Mouse (Mus musculus): ENCODE results near the gene Pcyt2. TPM values are rescaled to one million over a fixed set of nuclear protein-coding genes. Genes with fewer than 3 reads are reported as not detected.
"Not testable (repeated sequence)": the region's sequence is repeated elsewhere in the genome, so short reads cannot be mapped to it uniquely, and the experiment has no call there.

The Pcyt2 gene
- polyA plus RNA-seq, 1 experiment from 2014 or later = 217 TPM

DNA sequence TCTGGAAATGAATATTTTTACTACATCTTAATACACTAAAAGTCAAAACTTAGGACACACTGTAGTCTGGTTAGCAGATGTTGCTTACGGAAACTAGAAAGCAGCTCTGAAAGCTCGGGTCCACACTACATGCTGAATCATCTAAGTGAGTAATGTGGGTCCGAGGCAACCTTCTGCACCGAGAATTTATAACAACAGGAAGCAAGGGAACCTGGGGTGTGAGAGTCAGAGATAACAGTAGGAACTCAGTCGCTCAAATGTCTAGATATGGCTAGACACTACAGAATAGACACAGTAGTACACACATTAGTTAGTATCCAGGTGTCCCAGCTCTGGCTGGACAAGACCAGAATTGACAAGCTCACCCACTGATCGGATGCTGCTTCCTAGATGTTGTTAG lies 29.2 kb downstream of the Pcyt2 start:
- H3K4me1 ChIP-seq (ENCODE audit: insufficient read depth) = no peaks in the 10 kb centered on the region
- TF ChIP-seq EP300 (IDR thresholded peaks at IDR 0.05; ENCODE audit: low read depth) = no peak
- TF ChIP-seq CTCF (IDR thresholded peaks at IDR 0.05; ENCODE audit: low read depth) = no peak
- peaks cover 62% of the 10 kb centered on the region for H3K36me3 ChIP-seq (replicated peaks; ENCODE audit: insufficient read depth, low read length)
- H3K4me2 ChIP-seq (ENCODE audit: low read depth, low read length) = no peak overlapping the region
- DNase-seq (no peak), ATAC-seq (peak; percentile 53)
- WGBS (ENCODE audit: insufficient replicate concordance) = 45% methylated on average over 6 of the region's 6 CpGs
- H3K27ac ChIP-seq (ENCODE audit: low read depth) = no peak overlapping the region
- no peak overlapping the region for H3K4me3 ChIP-seq (ENCODE audit: low read depth, low read length)
- no peaks in the 10 kb centered on the region for H3K27me3 ChIP-seq (ENCODE audit: insufficient read depth, low read length)
- no peaks in the 10 kb centered on the region for H3K9me3 ChIP-seq (ENCODE audit: low read length)
- no peak overlapping the region for H3K9ac ChIP-seq (replicated peaks)

DNA sequence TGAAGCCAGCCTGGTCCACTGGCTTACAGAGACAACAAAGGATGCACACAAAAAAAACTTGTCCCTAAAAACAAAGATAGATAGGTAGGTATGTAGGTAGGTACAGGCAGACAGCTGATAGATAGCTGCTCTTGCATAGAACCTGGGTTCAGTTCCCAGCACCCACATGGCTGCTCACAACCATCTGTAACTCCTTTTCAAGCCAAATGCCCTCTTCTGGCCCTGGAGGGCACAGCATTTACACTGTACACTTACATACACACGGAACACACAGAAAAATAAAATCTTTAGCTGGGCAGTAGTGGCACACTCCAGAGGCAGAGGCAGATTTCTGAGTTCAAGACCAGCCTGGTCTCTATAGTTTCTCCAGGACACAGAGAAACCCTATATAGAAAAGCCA lies 33.8 kb downstream of the Pcyt2 start:
- Histone ChIP-seq H3K4me3 (ENCODE audit: low read depth, low read length) (no peak overlapping the region), H3K4me1 (ENCODE audit: insufficient read depth) (peaks cover 28% of the 10 kb centered on the region), H3K9ac (replicated peaks) (no peak overlapping the region), H3K36me3 (replicated peaks; ENCODE audit: insufficient read depth, low read length) (peaks cover 32% of the 10 kb centered on the region), H3K4me2 (ENCODE audit: low read depth, low read length) (no peak overlapping the region), H3K9me3 (ENCODE audit: low read length) (no peaks in the 10 kb centered on the region), H3K27me3 (ENCODE audit: insufficient read depth, low read length) (no peaks in the 10 kb centered on the region), H3K27ac (ENCODE audit: low read depth) (no peak overlapping the region)
- TF ChIP-seq EP300 (IDR thresholded peaks at IDR 0.05; ENCODE audit: low read depth) = no peak
- TF ChIP-seq CTCF (IDR thresholded peaks at IDR 0.05; ENCODE audit: low read depth) = no peak
- WGBS (ENCODE audit: insufficient replicate concordance) = 88% methylated on average over 1 of the region's 1 CpGs
- ATAC-seq = no peak
- DNase-seq = no peak

DNA sequence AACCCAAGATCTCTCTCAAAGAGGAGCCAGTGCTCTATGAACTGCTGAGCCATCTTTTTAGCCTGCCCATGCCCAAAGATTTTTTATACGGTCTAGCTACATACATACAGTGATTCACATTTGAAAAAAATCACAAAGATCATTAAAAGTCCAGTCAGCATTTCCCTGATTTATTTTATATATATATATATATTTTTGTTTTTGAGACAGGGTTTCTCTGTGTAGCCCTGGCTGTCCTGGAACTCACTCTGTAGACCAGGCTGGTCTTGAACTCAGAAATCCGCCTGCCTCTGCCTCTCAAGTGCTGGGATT lies 34.8 kb downstream of the Pcyt2 start:
- ATAC-seq; H3K9ac ChIP-seq (replicated peaks); H3K4me3 ChIP-seq (ENCODE audit: low read depth, low read length); H3K9me3 ChIP-seq (ENCODE audit: low read length); H3K4me2 ChIP-seq (ENCODE audit: low read depth, low read length); H3K27ac ChIP-seq (ENCODE audit: low read depth); DNase-seq; H3K27me3 ChIP-seq (ENCODE audit: insufficient read depth, low read length): not testable (repeated sequence)
- 80% methylated on average over 2 of the region's 2 CpGs for WGBS (ENCODE audit: insufficient replicate concordance)
- peaks cover 38% of the 10 kb centered on the region for H3K4me1 ChIP-seq (ENCODE audit: insufficient read depth)
- H3K36me3 ChIP-seq (replicated peaks; ENCODE audit: insufficient read depth, low read length) = peaks cover 34% of the 10 kb centered on the region

DNA sequence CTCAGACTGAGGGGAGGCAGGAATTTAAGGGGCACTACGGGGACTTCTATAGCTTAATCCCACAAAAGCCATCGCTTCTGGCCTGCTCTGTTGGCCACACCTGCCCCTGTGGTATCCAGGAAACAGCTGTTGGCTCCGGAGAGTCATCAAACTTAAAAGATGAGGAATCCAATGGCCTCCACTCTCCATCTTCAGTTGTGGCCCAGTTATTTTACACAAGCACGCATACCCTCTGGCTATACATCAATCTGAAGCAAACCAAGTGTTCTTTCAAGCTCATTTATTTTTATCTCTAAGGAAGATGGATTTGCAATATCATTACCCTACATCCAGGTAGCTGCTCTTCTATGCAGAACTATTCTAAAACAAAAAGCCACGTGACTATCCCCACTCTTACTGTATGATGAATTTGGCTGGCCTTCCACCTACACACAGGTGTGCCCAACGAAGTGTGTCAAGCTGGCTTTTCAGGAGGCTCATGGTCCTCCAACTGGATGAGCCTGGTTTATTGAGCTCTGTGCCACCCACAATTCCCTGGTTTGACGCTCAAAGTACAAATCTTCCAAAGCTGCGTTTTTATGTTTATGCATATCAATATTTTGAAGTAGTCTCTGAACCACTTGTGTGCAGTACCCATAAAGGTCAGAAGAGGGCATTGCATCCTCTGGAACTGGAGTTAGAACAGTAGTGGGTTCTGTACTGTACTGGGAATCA lies 35.3 kb downstream of the Pcyt2 start:
- DNase-seq = peak; percentile 47
- H3K9ac ChIP-seq (replicated peaks) = peak overlapping the region; percentile 90
- peaks cover 37% of the 10 kb centered on the region for H3K36me3 ChIP-seq (replicated peaks; ENCODE audit: insufficient read depth, low read length)

DNA sequence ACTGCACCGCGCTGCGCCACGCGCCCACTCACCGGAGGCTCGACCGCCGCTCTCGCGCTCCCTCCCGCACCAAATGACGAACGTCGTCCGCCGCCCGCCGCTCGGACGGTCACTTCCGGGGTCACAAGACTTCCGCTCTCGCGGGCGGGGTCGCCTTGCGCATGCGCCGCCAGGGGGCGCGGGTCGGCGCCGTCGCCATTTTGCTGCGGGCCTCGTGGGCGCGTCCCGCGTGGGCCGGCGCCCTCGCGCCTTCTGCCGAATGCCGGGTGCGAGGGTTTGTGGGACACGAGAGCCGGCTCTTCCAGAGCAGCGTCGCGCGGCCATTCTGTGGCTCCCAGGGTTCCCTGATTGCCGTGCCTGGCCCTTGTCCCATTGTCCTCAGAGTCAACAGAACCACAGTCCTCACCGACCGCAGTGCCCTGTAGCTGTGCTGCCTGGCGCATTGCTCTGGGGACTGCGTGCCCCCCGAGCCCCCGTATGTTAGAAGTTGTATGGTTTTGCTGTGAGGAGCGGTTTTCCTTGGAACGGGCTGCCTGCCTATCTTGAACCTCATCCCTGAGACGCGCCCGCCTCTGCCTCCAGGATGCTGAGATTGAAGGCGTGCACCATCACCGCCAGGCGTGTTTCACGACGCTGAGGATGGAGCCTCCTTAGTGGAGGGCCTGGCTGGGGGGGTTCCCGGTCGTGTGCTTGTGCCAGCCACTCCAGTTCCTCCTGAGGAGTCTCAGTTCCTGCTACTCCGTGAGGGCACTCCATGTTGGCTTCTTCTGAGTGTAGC lies 36.1 kb downstream of the Pcyt2 start, which contains the start of gene Arhgdia:
Gene Arhgdia (minus strand): TSS at position 135 of the 778 bp plus-strand sequence.
- ATAC-seq = peak; percentile 58
- H3K36me3 ChIP-seq (replicated peaks; ENCODE audit: insufficient read depth, low read length) = peaks cover 35% of the 10 kb centered on the region
- peak within 1 kb of the TSS; percentile 76 for H3K4me3 ChIP-seq (ENCODE audit: low read depth, low read length)
- H3K27ac ChIP-seq (ENCODE audit: low read depth) = peak within 1 kb of the TSS; percentile 94
- peaks cover 39% of the 10 kb centered on the region for H3K4me1 ChIP-seq (ENCODE audit: insufficient read depth)
- peak within 1 kb of the TSS; percentile 90 for H3K4me2 ChIP-seq (ENCODE audit: low read depth, low read length)
- 4% methylated on average over 52 of the region's 75 CpGs for WGBS (ENCODE audit: insufficient replicate concordance)
- no peaks in the 10 kb centered on the region for H3K9me3 ChIP-seq (ENCODE audit: low read length)
- peak within 1 kb of the TSS; percentile 90 for H3K9ac ChIP-seq (replicated peaks)
- TF ChIP-seq CTCF (IDR thresholded peaks at IDR 0.05; ENCODE audit: low read depth) (peak; percentile 65), EP300 (IDR thresholded peaks at IDR 0.05; ENCODE audit: low read depth) (no peak)
- peak; percentile 90 for DNase-seq
- H3K27me3 ChIP-seq (ENCODE audit: insufficient read depth, low read length) = no peaks in the 10 kb centered on the region

More for the DNA sequence above, 35.3 kb downstream of the Pcyt2 start:
- TF ChIP-seq EP300 (IDR thresholded peaks at IDR 0.05; ENCODE audit: low read depth) (no peak), CTCF (IDR thresholded peaks at IDR 0.05; ENCODE audit: low read depth) (peak; percentile 75)
- Histone ChIP-seq H3K4me2 (ENCODE audit: low read depth, low read length) (peak overlapping the region; percentile 90), H3K4me1 (ENCODE audit: insufficient read depth) (peaks cover 39% of the 10 kb centered on the region), H3K27me3 (ENCODE audit: insufficient read depth, low read length) (no peaks in the 10 kb centered on the region), H3K27ac (ENCODE audit: low read depth) (peak overlapping the region; percentile 94), H3K9me3 (ENCODE audit: low read length) (no peaks in the 10 kb centered on the region), H3K4me3 (ENCODE audit: low read depth, low read length) (peak overlapping the region; percentile 76)
- 63% methylated on average over 8 of the region's 8 CpGs for WGBS (ENCODE audit: insufficient replicate concordance)
- ATAC-seq = no peak

DNA sequence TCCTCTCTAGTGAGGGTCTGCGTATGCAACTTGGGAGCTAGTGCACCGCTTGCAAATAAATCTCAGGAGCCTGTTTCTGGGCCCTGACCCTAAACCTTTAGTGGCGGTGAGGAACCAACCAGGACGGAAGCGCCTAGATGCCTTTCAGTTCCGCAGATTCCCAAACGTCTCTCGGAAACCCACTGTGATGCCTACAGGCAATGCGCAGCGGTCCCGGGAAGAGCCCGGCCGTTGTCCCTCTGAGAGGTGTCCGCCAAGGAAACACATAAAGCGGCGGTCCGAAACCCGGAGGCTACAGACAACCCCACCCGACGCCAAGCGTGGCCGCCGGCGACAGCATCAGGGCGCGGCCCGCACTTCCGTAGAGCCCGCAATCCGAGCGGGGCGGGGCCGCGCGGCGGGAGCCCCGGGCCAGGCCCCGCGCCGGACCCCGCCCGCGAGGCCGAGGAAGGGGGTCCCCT lies 36.8 kb downstream of the Pcyt2 start:
- ATAC-seq (peak; percentile 48), DNase-seq (peak; percentile 69)
- under 1% methylated on average over 30 of the region's 44 CpGs for WGBS (ENCODE audit: insufficient replicate concordance)

More for the DNA sequence above, 36.8 kb downstream of the Pcyt2 start:
- Histone ChIP-seq H3K4me3 (ENCODE audit: low read depth, low read length) (peak overlapping the region; percentile 76), H3K27me3 (ENCODE audit: insufficient read depth, low read length) (no peaks in the 10 kb centered on the region), H3K9me3 (ENCODE audit: low read length) (no peaks in the 10 kb centered on the region), H3K4me2 (ENCODE audit: low read depth, low read length) (peak overlapping the region; percentile 90), H3K27ac (ENCODE audit: low read depth) (peak overlapping the region; percentile 94), H3K9ac (replicated peaks) (peak overlapping the region; percentile 90), H3K4me1 (ENCODE audit: insufficient read depth) (peaks cover 39% of the 10 kb centered on the region), H3K36me3 (replicated peaks; ENCODE audit: insufficient read depth, low read length) (peaks cover 27% of the 10 kb centered on the region)
- TF ChIP-seq EP300 (IDR thresholded peaks at IDR 0.05; ENCODE audit: low read depth) (no peak), CTCF (IDR thresholded peaks at IDR 0.05; ENCODE audit: low read depth) (no peak)
